Mouse (Mus musculus): ENCODE results near the gene A030005K14Rik.

- TF ChIP-seq CTCF (IDR thresholded peaks at IDR 0.05) (peak; percentile 91), EP300 (IDR thresholded peaks at IDR 0.05) (no peak)
Measured at GRCm38 (mm10) chr1:83076190-83076917, 17.2 kb upstream of the A030005K14Rik start.

All from lung, postnatal 0 days (tissue).